16 mouse cellular contexts compared by ENCODE assay signal in genomic region chr4:153220485-153220884, GRCm38 (mm10).
"Had no signal": no experiment of that assay in that cellular context is flagged by ENCODE, and none has a peak within 500 bp of the region (broad histone marks: within the 10 kb centered on the region; RNA-seq: fewer than 3 reads in every experiment).

No protein-coding gene starts in this region.

- H3K4me3 ChIP-seq: liver, embryonic 13.5 days; liver, embryonic 15.5 days; megakaryocyte, embryonic 14.5 days; midbrain, embryonic 13.5 days; neural tube, embryonic 12.5 days had no signal

- H3K27me3 ChIP-seq: liver, embryonic 13.5 days; liver, embryonic 15.5 days; megakaryocyte, embryonic 14.5 days had no signal

- H3K36me3 ChIP-seq: liver, embryonic 13.5 days; liver, embryonic 15.5 days; midbrain, embryonic 13.5 days; neural tube, embryonic 12.5 days had no signal

- H3K4me1 ChIP-seq: liver, embryonic 13.5 days; liver, embryonic 15.5 days; megakaryocyte, embryonic 14.5 days had no signal

- H3K9ac ChIP-seq: liver, embryonic 13.5 days; liver, embryonic 15.5 days; liver, postnatal 0 days; midbrain, embryonic 13.5 days; neural tube, embryonic 12.5 days had no signal

- H3K27ac ChIP-seq: liver, embryonic 13.5 days; liver, embryonic 15.5 days; macrophage; midbrain, embryonic 13.5 days; neural tube, embryonic 12.5 days had no signal

- ATAC-seq: liver, postnatal 0 days; midbrain, embryonic 13.5 days had no signal

- DNase-seq: liver, embryonic 13.5 days; liver, postnatal 0 days; lung, adult 2 months; lung, postnatal 36 days; retina, postnatal 1 day; right cerebral cortex, adult 18-20 months; right cerebral cortex, postnatal 25 days; spleen, adult 18-20 months; thymus, adult 18-20 months; thymus, postnatal 14 days; thymus, postnatal 36 days had no signal

- H3K4me2 ChIP-seq: liver, embryonic 13.5 days; liver, embryonic 15.5 days; midbrain, embryonic 13.5 days; neural tube, embryonic 12.5 days had no signal

- H3K9me3 ChIP-seq: liver, embryonic 13.5 days; liver, embryonic 15.5 days; neural tube, embryonic 12.5 days had no signal
